Mouse (Mus musculus): ENCODE results near the gene Pef1. TPM values are rescaled to one million over a fixed set of nuclear protein-coding genes. Genes with fewer than 3 reads are reported as not detected.

Gene Pef1
- polyA plus RNA-seq, 1 experiment from 2014 or later, result 68.0 TPM

- no peak for ATAC-seq
- no peak overlapping the region for H3K9ac ChIP-seq
- H3K27ac ChIP-seq, result no peak overlapping the region
- no peak overlapping the region for H3K4me3 ChIP-seq
- H3K4me2 ChIP-seq, result no peak overlapping the region
- H3K4me1 ChIP-seq, result no peaks in the 10 kb centered on the region
- WGBS, result 93% methylated on average over 6 of the region's 6 CpGs
- peaks cover 76% of the 10 kb centered on the region for H3K36me3 ChIP-seq (ENCODE audit: poor library complexity, severe bottlenecking)
- H3K27me3 ChIP-seq, result no peaks in the 10 kb centered on the region
- no peaks in the 10 kb centered on the region for H3K9me3 ChIP-seq (replicated peaks)
These were observed 22.8 kb downstream of the Pef1 start for GRCm38 (mm10) chr4:130125164-130125563.

DNA sequence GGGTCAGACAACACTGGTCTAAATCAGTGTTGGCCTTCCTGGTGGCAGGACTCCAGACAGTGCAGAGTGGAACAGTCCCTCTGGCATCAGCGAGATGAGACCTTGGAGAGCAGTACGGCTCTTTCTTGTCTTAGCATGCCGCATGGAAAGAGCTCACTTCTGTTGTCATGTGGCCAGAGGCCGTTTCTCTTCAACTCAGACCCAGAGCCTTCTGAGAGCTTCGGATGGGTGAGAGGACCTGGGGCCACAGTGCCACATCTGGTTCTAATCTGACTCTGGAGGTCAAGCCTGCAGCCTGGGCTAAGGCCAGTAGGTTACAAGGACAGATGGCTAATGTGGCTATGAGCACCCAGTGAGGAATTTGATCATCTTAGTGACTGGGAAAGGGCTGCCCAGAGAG is 23.6 kb downstream of the Pef1 start:
- 90% methylated on average over 5 of the region's 5 CpGs for WGBS
- no peak overlapping the region for H3K9ac ChIP-seq
- H3K27me3 ChIP-seq, result no peaks in the 10 kb centered on the region
- no peak for ATAC-seq
- no peak overlapping the region for H3K27ac ChIP-seq
- no peaks in the 10 kb centered on the region for H3K9me3 ChIP-seq (replicated peaks)
- no peaks in the 10 kb centered on the region for H3K4me1 ChIP-seq
- peaks cover 75% of the 10 kb centered on the region for H3K36me3 ChIP-seq (ENCODE audit: poor library complexity, severe bottlenecking)
- no peak overlapping the region for H3K4me3 ChIP-seq
- H3K4me2 ChIP-seq, result no peak overlapping the region

DNA sequence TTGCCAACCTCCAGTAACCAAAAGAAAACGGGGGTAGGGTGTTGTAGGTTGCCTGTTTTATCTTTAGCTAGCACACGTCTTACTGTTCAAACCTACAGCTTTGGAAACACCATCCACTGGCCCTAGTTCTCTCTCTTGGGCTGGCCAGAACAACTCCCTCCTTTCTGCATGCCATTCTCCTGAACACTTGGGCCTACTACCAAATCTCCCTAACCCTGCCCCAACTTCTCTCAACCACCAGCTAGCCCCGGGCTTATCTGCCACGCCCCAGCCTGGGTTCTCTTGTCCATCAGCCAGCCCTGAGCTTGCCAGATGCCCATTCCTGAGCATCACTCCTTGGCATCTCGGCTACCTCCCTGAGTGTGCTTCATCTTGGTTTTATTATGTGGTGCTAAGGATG is 26.5 kb downstream of the Pef1 start:
- H3K4me1 ChIP-seq, result 0 out of 2 replicates have a peak, but pooled peaks cover 4% of the 10 kb centered on the region
- no peaks in the 10 kb centered on the region for H3K27me3 ChIP-seq
- no peak overlapping the region for H3K4me3 ChIP-seq
- no peak overlapping the region for H3K27ac ChIP-seq
- 84% methylated on average over 5 of the region's 5 CpGs for WGBS
- H3K9me3 ChIP-seq (replicated peaks), result no peaks in the 10 kb centered on the region
- no peak overlapping the region for H3K9ac ChIP-seq
- no peak overlapping the region for H3K4me2 ChIP-seq
- H3K36me3 ChIP-seq (ENCODE audit: poor library complexity, severe bottlenecking), result peaks cover 46% of the 10 kb centered on the region
- ATAC-seq, result no peak

DNA sequence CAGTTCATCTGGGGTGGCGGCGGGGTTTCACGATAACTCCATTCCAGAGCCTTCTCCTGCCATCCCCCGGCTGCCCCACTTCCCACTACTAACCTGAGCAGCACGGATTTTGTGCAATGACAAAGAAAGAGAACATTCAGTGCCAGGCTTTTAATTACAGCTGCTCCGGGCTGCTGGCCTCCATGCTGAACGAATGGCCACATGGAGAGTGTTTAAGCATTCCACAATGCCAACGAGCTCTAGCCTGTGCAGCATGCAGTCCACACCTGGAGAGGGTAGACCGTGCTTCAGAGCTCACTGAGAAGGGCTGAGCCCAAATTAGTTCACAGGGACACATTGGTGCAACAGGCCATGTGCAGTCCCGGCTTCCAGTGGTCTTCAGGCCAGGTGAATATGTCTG is 27.7 kb downstream of the Pef1 start:
- Histone ChIP-seq H3K4me3 (no peak overlapping the region), H3K4me2 (no peak overlapping the region), H3K27ac (no peak overlapping the region), H3K27me3 (no peaks in the 10 kb centered on the region), H3K9me3 (replicated peaks) (no peaks in the 10 kb centered on the region), H3K36me3 (ENCODE audit: poor library complexity, severe bottlenecking) (peaks cover 34% of the 10 kb centered on the region), H3K9ac (no peak overlapping the region), H3K4me1 (0 out of 2 replicates have a peak, but pooled peaks cover 4% of the 10 kb centered on the region)
- ATAC-seq, result no peak
- WGBS, result 67% methylated on average over 10 of the region's 10 CpGs

GRCm38 (mm10) chr4:130130641-130131350 is 28.4 kb downstream of the Pef1 start:
- WGBS, result 56% methylated on average over 13 of the region's 13 CpGs
- Histone ChIP-seq H3K9ac (no peak overlapping the region), H3K4me1 (0 out of 2 replicates have a peak, but pooled peaks cover 4% of the 10 kb centered on the region), H3K4me3 (no peak overlapping the region), H3K9me3 (replicated peaks) (no peaks in the 10 kb centered on the region), H3K4me2 (no peak overlapping the region), H3K36me3 (ENCODE audit: poor library complexity, severe bottlenecking) (peaks cover 27% of the 10 kb centered on the region), H3K27me3 (no peaks in the 10 kb centered on the region), H3K27ac (no peak overlapping the region)
- no peak for ATAC-seq

DNA sequence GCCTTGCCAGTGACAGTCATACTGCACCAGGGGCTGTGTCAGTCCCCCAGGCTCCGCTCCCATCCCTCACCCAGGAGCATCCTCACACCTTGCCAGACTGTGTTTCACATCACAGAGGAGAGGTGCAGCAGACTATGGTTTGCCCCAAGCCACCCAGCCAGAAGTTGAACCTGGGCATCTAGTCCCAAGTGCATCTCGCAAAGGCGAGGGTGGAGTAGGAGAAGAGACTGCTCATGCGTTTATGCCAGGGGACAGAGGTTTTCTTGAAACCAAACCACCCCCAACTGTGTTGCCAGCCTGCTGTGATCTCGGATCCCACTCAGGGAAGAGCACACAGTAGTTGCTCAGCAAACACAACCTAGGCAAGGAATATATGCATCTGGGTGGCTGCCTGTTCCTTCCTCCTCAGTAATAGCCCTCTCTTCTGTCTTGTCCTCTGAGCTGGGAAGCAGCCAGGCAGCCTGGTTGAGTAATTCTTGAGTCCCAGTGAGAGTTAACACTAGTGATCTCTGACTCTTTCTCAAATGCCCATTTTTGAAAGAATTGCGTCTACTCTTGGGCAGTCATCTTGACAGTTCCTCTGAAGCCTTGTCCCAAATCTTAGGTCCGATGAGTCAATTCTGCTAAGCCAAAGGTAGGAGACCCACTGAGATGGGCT is 29.2 kb downstream of the Pef1 start:
- Histone ChIP-seq H3K27ac (no peak overlapping the region), H3K4me1 (0 out of 2 replicates have a peak, but pooled peaks cover 4% of the 10 kb centered on the region), H3K27me3 (peaks cover 5% of the 10 kb centered on the region; the same call in 1 of the 2 replicates), H3K9ac (no peak overlapping the region), H3K9me3 (replicated peaks) (no peaks in the 10 kb centered on the region), H3K4me2 (no peak overlapping the region), H3K4me3 (no peak overlapping the region), H3K36me3 (ENCODE audit: poor library complexity, severe bottlenecking) (peaks cover 19% of the 10 kb centered on the region)
- 83% methylated on average over 7 of the region's 7 CpGs for WGBS
- no peak for ATAC-seq

DNA sequence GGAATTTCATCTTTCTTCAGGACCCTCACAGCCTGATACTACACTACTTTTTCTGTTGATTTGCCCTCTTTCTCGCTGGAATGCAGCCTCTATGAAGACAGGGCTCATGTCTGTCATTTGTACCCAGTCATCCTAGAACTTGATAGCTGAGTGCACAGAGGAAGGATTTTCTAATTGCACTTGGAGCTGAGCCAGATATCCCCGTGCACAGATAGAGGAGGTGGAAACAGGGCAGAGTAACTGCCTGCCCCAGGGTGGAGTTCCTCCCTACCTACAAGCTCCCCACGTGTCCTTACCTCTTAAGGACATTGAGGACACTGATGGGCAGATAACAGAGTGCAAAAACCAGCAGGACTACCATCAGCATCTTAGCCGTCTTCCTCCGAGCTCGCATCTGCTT is 31.0 kb downstream of the Pef1 start:
- Histone ChIP-seq H3K4me3 (no peak overlapping the region), H3K4me1 (0 out of 2 replicates have a peak, but pooled peaks cover 4% of the 10 kb centered on the region), H3K36me3 (ENCODE audit: poor library complexity, severe bottlenecking) (0 out of 2 replicates have a peak, but pooled peaks cover 2% of the 10 kb centered on the region), H3K9me3 (replicated peaks) (no peaks in the 10 kb centered on the region), H3K4me2 (no peak overlapping the region), H3K27ac (no peak overlapping the region), H3K27me3 (peaks cover 23% of the 10 kb centered on the region), H3K9ac (no peak overlapping the region)
- 59% methylated on average over 6 of the region's 6 CpGs for WGBS
- ATAC-seq, result no peak

GRCm38 (mm10) chr4:130138441-130139213 is 36.3 kb downstream of the Pef1 start:
- ATAC-seq, result peak; percentile 86
- H3K27ac ChIP-seq, result no peak overlapping the region
- WGBS, result under 1% methylated on average over 52 of the region's 57 CpGs
- H3K36me3 ChIP-seq (ENCODE audit: poor library complexity, severe bottlenecking), result no peaks in the 10 kb centered on the region
- H3K9me3 ChIP-seq (replicated peaks), result no peaks in the 10 kb centered on the region
- peak overlapping the region; percentile 88 for H3K4me2 ChIP-seq
- H3K4me1 ChIP-seq, result peaks cover 21% of the 10 kb centered on the region
- peak overlapping the region; percentile 43 for H3K4me3 ChIP-seq
- peak overlapping the region; percentile 62 for H3K9ac ChIP-seq
- peaks cover 62% of the 10 kb centered on the region for H3K27me3 ChIP-seq

DNA sequence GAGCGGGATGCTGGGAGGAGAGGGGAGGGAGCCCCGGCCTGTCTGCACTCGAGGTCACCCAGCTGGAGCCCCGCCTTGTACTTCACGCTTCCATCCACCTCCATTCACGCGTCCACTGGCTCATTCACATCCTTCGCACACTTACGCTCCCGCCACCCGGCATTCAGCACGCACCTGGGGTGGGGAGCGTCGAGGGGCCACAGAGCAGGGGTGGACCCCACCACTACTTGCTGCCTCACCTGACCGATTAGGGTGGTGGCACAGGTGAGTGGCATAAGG is 36.8 kb downstream of the Pef1 start, which contains the start of gene Hcrtr1:
Gene Hcrtr1 (minus strand): TSS at position 146 of the 279 bp plus-strand sequence.
- Histone ChIP-seq H3K9me3 (replicated peaks) (no peaks in the 10 kb centered on the region), H3K4me1 (peaks cover 21% of the 10 kb centered on the region), H3K27me3 (peaks cover 62% of the 10 kb centered on the region), H3K36me3 (ENCODE audit: poor library complexity, severe bottlenecking) (no peaks in the 10 kb centered on the region), H3K9ac (peak within 1 kb of the TSS; percentile 62), H3K4me2 (peak within 1 kb of the TSS; percentile 88), H3K27ac (no peak within 1 kb of the TSS), H3K4me3 (peak within 1 kb of the TSS; percentile 43)
- under 1% methylated on average over 14 of the region's 15 CpGs for WGBS
- ATAC-seq, result no peak

DNA sequence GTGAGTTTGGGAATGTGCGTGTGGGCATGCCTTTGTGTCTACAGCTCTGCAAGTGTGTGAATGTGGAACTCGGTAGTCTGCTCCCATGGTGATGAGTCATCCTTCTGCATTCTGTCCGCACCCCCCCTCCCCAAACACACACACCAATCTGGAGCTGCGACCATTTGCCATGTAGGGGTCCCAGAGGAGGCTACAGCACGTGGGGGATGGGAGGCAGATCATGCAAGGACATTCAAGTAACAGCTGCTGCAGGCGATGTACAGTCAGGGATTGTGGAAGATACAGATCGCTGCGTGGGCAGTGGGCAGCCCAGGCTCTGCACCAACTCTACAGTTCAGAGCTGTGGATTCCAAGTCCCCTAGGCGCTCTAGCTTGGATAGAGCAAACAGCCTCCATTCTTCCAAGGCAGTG is 38.6 kb downstream of the Pef1 start:
- no peak overlapping the region for H3K27ac ChIP-seq
- peaks cover 62% of the 10 kb centered on the region for H3K27me3 ChIP-seq
- 61% methylated on average over 9 of the region's 9 CpGs for WGBS
- H3K4me3 ChIP-seq, result no peak overlapping the region
- H3K4me2 ChIP-seq, result no peak overlapping the region
- H3K4me1 ChIP-seq, result peaks cover 21% of the 10 kb centered on the region
- no peaks in the 10 kb centered on the region for H3K36me3 ChIP-seq (ENCODE audit: poor library complexity, severe bottlenecking)
- ATAC-seq, result no peak
- peak overlapping the region; percentile 19; the same call in 1 of the 2 replicates for H3K9ac ChIP-seq
- no peaks in the 10 kb centered on the region for H3K9me3 ChIP-seq (replicated peaks)

GRCm38 (mm10) chr4:130141786-130142185 is 39.4 kb downstream of the Pef1 start:
- H3K36me3 ChIP-seq (ENCODE audit: poor library complexity, severe bottlenecking), result no peaks in the 10 kb centered on the region
- H3K9me3 ChIP-seq (replicated peaks), result no peaks in the 10 kb centered on the region
- no peak overlapping the region for H3K27ac ChIP-seq
- peaks cover 55% of the 10 kb centered on the region for H3K27me3 ChIP-seq
- no peak for ATAC-seq
- H3K9ac ChIP-seq, result no peak overlapping the region
- H3K4me3 ChIP-seq, result no peak overlapping the region
- WGBS, result 51% methylated on average over 3 of the region's 3 CpGs
- H3K4me1 ChIP-seq, result peaks cover 21% of the 10 kb centered on the region
- no peak overlapping the region for H3K4me2 ChIP-seq

DNA sequence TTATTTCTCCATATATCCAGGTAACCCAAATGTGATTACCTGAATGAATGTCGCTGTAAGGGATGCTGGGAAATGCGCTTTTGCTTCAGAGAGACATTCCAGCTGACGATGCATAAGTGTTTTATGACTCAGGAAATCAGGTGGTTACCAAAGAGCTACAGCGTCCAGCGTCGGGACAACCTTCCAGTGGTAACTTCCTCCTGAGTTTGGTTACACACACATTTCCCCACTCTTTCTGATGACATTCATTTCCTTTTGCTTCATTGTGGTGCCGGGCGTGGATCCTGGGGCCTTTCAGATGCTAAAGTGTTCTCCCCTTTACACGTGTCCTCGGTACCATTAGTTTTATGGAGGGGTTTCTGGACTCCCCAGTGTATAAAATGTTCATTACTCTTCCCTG is 46.0 kb downstream of the Pef1 start:
- H3K4me2 ChIP-seq, result no peak overlapping the region
- no peaks in the 10 kb centered on the region for H3K36me3 ChIP-seq (ENCODE audit: poor library complexity, severe bottlenecking)
- no peak overlapping the region for H3K4me3 ChIP-seq
- H3K9ac ChIP-seq, result no peak overlapping the region
- H3K9me3 ChIP-seq (replicated peaks), result no peaks in the 10 kb centered on the region
- no peak overlapping the region for H3K27ac ChIP-seq
- 86% methylated on average over 10 of the region's 10 CpGs for WGBS
- ATAC-seq, result no peak
- no peaks in the 10 kb centered on the region for H3K4me1 ChIP-seq
- peaks cover 15% of the 10 kb centered on the region for H3K27me3 ChIP-seq

All from forebrain, embryonic 13.5 days (tissue).